Mouse (Mus musculus) ES-E14 (cell line): ENCODE results near the gene Stxbp5l. TPM values are rescaled to one million over a fixed set of nuclear protein-coding genes. Genes with fewer than 3 reads are reported as not detected.

Source experiments
- DNase-seq: peaks from one replicate; pipeline ENCODE4 v3.0.0-alpha.2; 2013; ENCODE audit warnings: low read depth, low spot score
- H3K27ac ChIP-seq: 2 replicates; pipeline ENCODE4 v1.5.1; 2012; ENCODE audit warnings: low read depth, mild to moderate bottlenecking, low read length, moderate library complexity, mixed read lengths; ENCODE audit not compliant: poor library complexity, insufficient read depth, severe bottlenecking
- H3K36me3 ChIP-seq: 2 replicates; pipeline ENCODE4 v1.6.1; 2012; ENCODE audit warnings: mild to moderate bottlenecking, low read length, moderate library complexity, mixed read lengths; ENCODE audit not compliant: control insufficient read depth, poor library complexity, insufficient read depth, severe bottlenecking
- H3K4me1 ChIP-seq, 2 experiments: fragments of 150-350 bp in 1 of 2; sonication (generic) in 1 of 2; 2 replicates each; pipeline ENCODE4 v1.6.1; 2012; ENCODE audit warnings: low read length in 2 of 2, mild to moderate bottlenecking in 1 of 2, mixed read lengths in 1 of 2; ENCODE audit not compliant: control insufficient read depth in 2 of 2, insufficient read depth in 2 of 2, poor library complexity in 1 of 2
- H3K4me3 ChIP-seq, 2 experiments: fragments of 150-350 bp in 1 of 2; sonication (generic) in 1 of 2; 2 replicates each; pipeline ENCODE4 v1.5.1; 2012; ENCODE audit warnings: low read length in 2 of 2, low read depth in 1 of 2, mild to moderate bottlenecking in 1 of 2, mixed read lengths in 1 of 2; ENCODE audit not compliant: insufficient read depth in 1 of 2, poor library complexity in 1 of 2, severe bottlenecking in 1 of 2
- H3K9ac ChIP-seq: 2 replicates; pipeline ENCODE4 v1.6.1; 2012; ENCODE audit warnings: low read depth, mild to moderate bottlenecking, low read length, mixed read lengths; ENCODE audit not compliant: poor library complexity, insufficient read depth, severe bottlenecking
- H3K9me3 ChIP-seq: fragments of 150-350 bp; sonication (generic); 2 replicates; pipeline ENCODE4 v1.6.1; 2012; ENCODE audit warnings: low read depth, mild to moderate bottlenecking, low read length; ENCODE audit not compliant: control insufficient read depth, insufficient read depth
- CHD2 ChIP-seq: IDR thresholded peaks from 2 replicates; pipeline ENCODE4 v1.6.1; 2014; ENCODE audit warnings: mild to moderate bottlenecking, low read depth, low read length, inconsistent platforms
- HCFC1 ChIP-seq: IDR thresholded peaks from 2 replicates; pipeline ENCODE4 v1.6.1; 2012; ENCODE audit warnings: low read length, inconsistent platforms, borderline replicate concordance; ENCODE audit not compliant: insufficient read depth
- MAFK ChIP-seq: IDR thresholded peaks from 2 replicates; pipeline ENCODE4 v1.6.1; 2014; ENCODE audit warnings: mild to moderate bottlenecking, low read depth, low read length, inconsistent platforms; ENCODE audit not compliant: insufficient read depth
- ZC3H11A ChIP-seq: IDR thresholded peaks from 2 replicates; pipeline ENCODE4 v1.6.1; 2012; ENCODE audit warnings: low read depth, mild to moderate bottlenecking, inconsistent platforms, low read length, borderline replicate concordance
- ZNF384 ChIP-seq: IDR thresholded peaks from 2 replicates; pipeline ENCODE4 v1.6.1; 2012; ENCODE audit warnings: low read depth, low read length, inconsistent platforms
- in situ Hi-C, 2 experiments: fragments of 600-800 bp; cut with MboI; formaldehyde crosslinking; loops; one replicate each; pipeline ENCODE4 v1.15.1; 2025; ENCODE audit warnings: low sequenced_read_pairs in 2 of 2, inconsistent platforms in 1 of 2; ENCODE audit not compliant: unreplicated experiment in 2 of 2
- total RNA-seq: library from RNA; depleted of rRNA; stranded (reverse); fragments of 300-350 nt; gene quantifications from 2 replicates; pipeline ENCODE4 v1.2.3, GENCODE M21; 2012

Gene Stxbp5l
- total RNA-seq, 1 experiment: 0.31 TPM

- in situ Hi-C loops: no loop called here
Observed at GRCm38 (mm10) chr16:37338177-37338576, 46.6 kb downstream of the Stxbp5l start.

GRCm38 (mm10) chr16:37337529-37337928, 47.2 kb downstream of the Stxbp5l start:
- no peak for DNase-seq
- no peak for TF ChIP-seq HCFC1
- TF ChIP-seq ZC3H11A: no peak
- no peak for TF ChIP-seq ZNF384
- TF ChIP-seq CHD2: no peak
- no peak for TF ChIP-seq MAFK
- Histone ChIP-seq H3K9ac (no peak overlapping the region), H3K36me3 (no peaks in the 10 kb centered on the region), H3K4me3 (no peak overlapping the region), H3K4me1 (no peaks in the 10 kb centered on the region), H3K27ac (no peak overlapping the region), H3K9me3 (no peaks in the 10 kb centered on the region)
- in situ Hi-C loops: no loop called here

More at GRCm38 (mm10) chr16:37338177-37338576, 46.6 kb downstream of the Stxbp5l start:
- no peak overlapping the region for H3K4me3 ChIP-seq
- no peak overlapping the region for H3K9ac ChIP-seq
- H3K27ac ChIP-seq: no peak overlapping the region
- no peaks in the 10 kb centered on the region for H3K4me1 ChIP-seq
- H3K9me3 ChIP-seq: no peaks in the 10 kb centered on the region
- no peaks in the 10 kb centered on the region for H3K36me3 ChIP-seq
- DNase-seq: no peak
- TF ChIP-seq HCFC1: no peak
- no peak for TF ChIP-seq MAFK
- TF ChIP-seq CHD2: no peak
- TF ChIP-seq ZNF384: no peak
- TF ChIP-seq ZC3H11A: no peak

GRCm38 (mm10) chr16:37304441-37304840, 80.3 kb downstream of the Stxbp5l start:
- in situ Hi-C loops: no loop called here
- no peak for DNase-seq
- Histone ChIP-seq H3K4me3 (no peak overlapping the region), H3K27ac (no peak overlapping the region), H3K36me3 (no peaks in the 10 kb centered on the region), H3K9ac (no peak overlapping the region), H3K9me3 (no peaks in the 10 kb centered on the region), H3K4me1 (no peaks in the 10 kb centered on the region)
- TF ChIP-seq ZC3H11A: no peak
- no peak for TF ChIP-seq HCFC1
- TF ChIP-seq CHD2: no peak
- TF ChIP-seq MAFK: no peak
- TF ChIP-seq ZNF384: no peak

- Histone ChIP-seq H3K9ac (no peak overlapping the region), H3K27ac (no peak overlapping the region), H3K4me1 (no peaks in the 10 kb centered on the region), H3K36me3 (no peaks in the 10 kb centered on the region), H3K9me3 (no peaks in the 10 kb centered on the region), H3K4me3 (no peak overlapping the region)
- in situ Hi-C loops: no loop called here
- TF ChIP-seq MAFK: no peak
- TF ChIP-seq ZC3H11A: no peak; the same call in 1 of the 2 replicates
- no peak for TF ChIP-seq CHD2
- TF ChIP-seq HCFC1: no peak
- TF ChIP-seq ZNF384: no peak
- DNase-seq: no peak
Observed at GRCm38 (mm10) chr16:37292593-37292992, 92.2 kb downstream of the Stxbp5l start.

DNA sequence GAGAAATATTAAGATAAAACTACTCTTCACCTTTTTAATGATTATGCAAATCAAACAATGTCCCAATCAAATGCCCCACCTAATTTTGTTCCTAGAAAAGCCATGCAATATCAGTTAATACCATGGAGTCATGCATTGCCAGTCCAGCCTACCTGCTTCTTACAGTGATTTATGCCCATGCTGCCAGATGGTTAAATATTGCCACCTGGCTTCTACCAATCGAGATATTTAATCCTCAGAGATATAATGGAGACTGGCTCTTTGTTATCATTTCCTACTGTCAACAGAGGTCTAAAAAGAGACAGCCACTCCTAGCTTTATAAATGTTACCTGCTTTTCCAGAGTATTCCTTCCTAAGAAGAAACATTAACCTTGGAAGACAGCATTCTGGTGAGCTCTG, 104.6 kb downstream of the Stxbp5l start:
- H3K36me3 ChIP-seq: no peaks in the 10 kb centered on the region
- no peaks in the 10 kb centered on the region for H3K9me3 ChIP-seq
- TF ChIP-seq CHD2 (no peak), HCFC1 (no peak), ZNF384 (no peak), MAFK (no peak), ZC3H11A (no peak)
- H3K4me1 ChIP-seq: no peaks in the 10 kb centered on the region
- no peak overlapping the region for H3K4me3 ChIP-seq
- H3K9ac ChIP-seq: no peak overlapping the region
- H3K27ac ChIP-seq: no peak overlapping the region
- DNase-seq: no peak
- in situ Hi-C loops: no loop called here
